Mouse (Mus musculus): ENCODE results near the gene Bmp8b. TPM values are rescaled to one million over a fixed set of nuclear protein-coding genes. Genes with fewer than 3 reads are reported as not detected.

Bmp8b gene
- polyA plus RNA-seq (2017; shearing (Covaris generic)), result 0.24 TPM

GRCm38 (mm10) chr4:123104651-123105450, at the start of gene Bmp8b:
Gene Bmp8b, plus strand, starts transcription at chr4:123105165.

GRCm38 (mm10) chr4:123116011-123116410, 11.0 kb downstream of the Bmp8b start, which contains the start of gene Oxct2b:
Gene Oxct2b, plus strand, starts transcription at chr4:123116266.

DNA sequence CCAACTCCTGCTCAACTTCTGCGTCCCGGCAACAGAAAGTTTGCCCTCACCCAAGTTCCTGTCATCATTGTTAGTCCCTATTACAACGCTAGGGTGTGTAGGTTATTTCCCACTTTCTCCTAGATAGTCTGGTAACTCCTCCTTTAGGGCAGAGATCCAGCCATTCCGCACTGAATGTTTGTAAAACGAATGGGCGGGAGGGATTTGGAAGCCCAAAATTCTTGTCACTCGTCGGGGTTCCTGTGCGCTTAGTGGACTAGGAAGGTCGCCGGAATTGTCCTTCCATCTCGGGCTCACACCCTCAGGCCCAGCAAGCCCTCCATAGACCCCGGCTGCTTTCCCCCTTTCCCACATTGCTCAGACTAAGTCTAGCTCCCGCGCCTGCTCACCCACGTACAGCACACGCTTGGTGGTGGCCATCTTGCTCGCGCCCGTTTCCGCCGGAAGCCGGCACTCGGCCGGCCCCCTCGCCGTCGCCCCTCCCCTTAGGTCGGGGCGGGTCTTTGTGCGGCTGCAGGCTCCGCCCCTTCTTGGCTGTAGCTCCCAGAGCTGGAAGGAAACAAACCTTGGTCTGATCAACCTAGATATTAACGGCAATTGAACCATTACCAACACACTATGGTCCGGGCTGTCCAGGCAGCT, 34.7 kb downstream of the Bmp8b start, which contains the start of gene Ppie:
Gene Ppie, minus strand, starts transcription at position 439 of the 642 bp plus-strand sequence.

Other genes starting within 250 kb of the Bmp8b start
- 193 TPM for gene Cap1, start 219.1 kb upstream of the Bmp8b start, polyA plus RNA-seq (2017; shearing (Covaris generic))
- gene Mfsd2a, start 144.0 kb upstream of the Bmp8b start, polyA plus RNA-seq (2017; shearing (Covaris generic)), result 3.0 TPM
- not detected for gene Mycl, start 109.5 kb upstream of the Bmp8b start, polyA plus RNA-seq (2017; shearing (Covaris generic))
- 28.0 TPM for gene Trit1, start 88.6 kb upstream of the Bmp8b start, polyA plus RNA-seq (2017; shearing (Covaris generic))
- gene Oxct2b, start 11.1 kb downstream of the Bmp8b start, polyA plus RNA-seq (2017; shearing (Covaris generic)), result not detected
- gene Ppie, start 34.8 kb downstream of the Bmp8b start, polyA plus RNA-seq (2017; shearing (Covaris generic)), result 98.9 TPM
- not detected for gene Hpcal4, start 78.1 kb downstream of the Bmp8b start, polyA plus RNA-seq (2017; shearing (Covaris generic))
- not detected for gene Nt5c1a, start 96.3 kb downstream of the Bmp8b start, polyA plus RNA-seq (2017; shearing (Covaris generic))
- 0.29 TPM for gene Heyl, start 128.4 kb downstream of the Bmp8b start, polyA plus RNA-seq (2017; shearing (Covaris generic))
- gene Pabpc4, start 157.2 kb downstream of the Bmp8b start, polyA plus RNA-seq (2017; shearing (Covaris generic)), result 4.9 TPM
- not detected for gene Oxct2a, start 218.5 kb downstream of the Bmp8b start, polyA plus RNA-seq (2017; shearing (Covaris generic))
- not detected for gene Bmp8a, start 238.1 kb downstream of the Bmp8b start, polyA plus RNA-seq (2017; shearing (Covaris generic))